Mouse (Mus musculus) ovary, adult 18-20 months (tissue): ENCODE measurements around the gene Rnf227.
A peak's percentile ranks its signal among the peaks of the same experiment; 100 is the strongest.

Experiments used
- DNase-seq: peaks from one replicate; pipeline ENCODE4 v3.0.0; 2022; ENCODE audit warnings: low spot score, mixed read lengths

Gene Rnf227

GRCm38 (mm10) chr11:69371601-69372000 is 31.3 kb downstream of the Rnf227 start:
- DNase-seq: no peak

- no peak for DNase-seq
These were observed 32.0 kb downstream of the Rnf227 start for GRCm38 (mm10) chr11:69372056-69372779.

- DNase-seq: no peak
These were observed 32.5 kb downstream of the Rnf227 start for GRCm38 (mm10) chr11:69372780-69373170.

GRCm38 (mm10) chr11:69373223-69373965 is 33.1 kb downstream of the Rnf227 start:
- no peak for DNase-seq

GRCm38 (mm10) chr11:69375646-69376045 is 35.4 kb downstream of the Rnf227 start:
- DNase-seq: no peak

GRCm38 (mm10) chr11:69377766-69378165 is 37.5 kb downstream of the Rnf227 start:
- DNase-seq: no peak

GRCm38 (mm10) chr11:69379600-69379999 is 39.3 kb downstream of the Rnf227 start:
- no peak for DNase-seq

GRCm38 (mm10) chr11:69381356-69381755 is 41.1 kb downstream of the Rnf227 start:
- DNase-seq: no peak

- no peak for DNase-seq
These were observed 42.3 kb downstream of the Rnf227 start for GRCm38 (mm10) chr11:69382478-69383105.

GRCm38 (mm10) chr11:69384979-69385378 is 44.7 kb downstream of the Rnf227 start:
- no peak for DNase-seq

GRCm38 (mm10) chr11:69386758-69387157 is 46.5 kb downstream of the Rnf227 start:
- DNase-seq: no peak

- DNase-seq: no peak
These were observed 48.4 kb downstream of the Rnf227 start for GRCm38 (mm10) chr11:69388680-69389079.

GRCm38 (mm10) chr11:69389531-69390399 is 49.5 kb downstream of the Rnf227 start:
- peak; percentile 49 for DNase-seq

- peak; percentile 17 for DNase-seq
These were observed 50.3 kb downstream of the Rnf227 start for GRCm38 (mm10) chr11:69390400-69391034.
